Mouse (Mus musculus): ENCODE measurements around the gene Tmem221. TPM values are rescaled to one million over a fixed set of nuclear protein-coding genes. Genes with fewer than 3 reads are reported as not detected.

Tmem221 gene
- 0.13 TPM in 1 of 2 replicates, not detected in the other for polyA plus RNA-seq (2015; fragmentation: Nextera tagmentation; extraction: Ambion mirVana)

DNA sequence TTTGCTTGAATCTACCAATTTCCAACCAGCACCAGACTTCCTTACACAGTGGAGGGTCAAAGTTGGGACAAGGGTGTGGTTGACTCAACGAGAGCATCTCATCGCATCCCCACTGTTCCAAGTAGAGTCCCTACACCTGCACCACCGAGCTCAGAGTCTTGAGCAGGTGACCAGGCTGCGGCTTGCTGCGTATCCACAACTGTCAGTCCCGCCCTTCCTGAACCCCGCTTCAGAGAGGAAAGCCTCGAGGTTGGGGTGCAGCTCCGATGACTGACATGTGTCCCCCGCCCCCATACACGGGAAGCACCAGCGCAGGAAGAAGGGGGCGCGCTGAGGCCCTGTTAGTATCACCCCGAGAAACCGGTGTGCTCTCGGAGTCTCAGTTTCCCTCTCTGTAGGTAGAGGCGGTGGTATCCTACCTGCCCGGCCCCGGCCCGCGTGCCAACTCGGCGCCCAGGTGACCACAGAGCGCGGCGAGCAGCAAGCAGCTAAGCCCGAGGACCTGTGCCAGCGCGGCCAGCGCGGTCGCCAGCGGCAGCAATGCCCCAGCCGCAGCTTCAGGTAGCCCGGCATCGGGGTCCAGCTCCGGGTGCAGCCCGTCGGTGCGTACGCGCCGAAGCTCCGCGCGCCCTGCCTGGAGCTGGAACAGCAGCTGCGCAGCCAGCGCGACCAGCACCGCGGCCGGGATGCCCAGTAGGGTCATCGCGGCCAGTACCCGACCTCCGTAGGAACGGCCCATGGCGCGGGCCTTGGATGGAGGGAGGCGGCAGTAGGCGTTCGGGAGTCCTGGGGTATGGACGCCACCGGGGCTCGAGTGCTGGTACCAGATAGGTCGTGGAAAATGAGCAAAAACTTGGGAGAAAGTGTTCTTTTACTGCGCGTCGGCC, at the start of gene Tmem221:
Gene Tmem221, minus strand, starts transcription at position 801 of the 887 bp plus-strand sequence.
- Histone ChIP-seq H3K4me2 (peak within 1 kb of the TSS; percentile 34), H3K36me3 (replicated peaks) (no peaks in the 10 kb centered on the region), H3K4me1 (peaks cover 18% of the 10 kb centered on the region), H3K27me3 (replicated peaks) (peaks cover 70% of the 10 kb centered on the region), H3K27ac (no peak within 1 kb of the TSS), H3K4me3 (peak within 1 kb of the TSS; percentile 20), H3K9me3 (no peaks in the 10 kb centered on the region), H3K9ac (0 out of 2 replicates have a peak within 1 kb of the TSS, but pooled peaks have one; percentile 5)
- 4% methylated on average over 69 of the region's 70 CpGs for WGBS
- no peak for ATAC-seq (replicated peaks)

DNA sequence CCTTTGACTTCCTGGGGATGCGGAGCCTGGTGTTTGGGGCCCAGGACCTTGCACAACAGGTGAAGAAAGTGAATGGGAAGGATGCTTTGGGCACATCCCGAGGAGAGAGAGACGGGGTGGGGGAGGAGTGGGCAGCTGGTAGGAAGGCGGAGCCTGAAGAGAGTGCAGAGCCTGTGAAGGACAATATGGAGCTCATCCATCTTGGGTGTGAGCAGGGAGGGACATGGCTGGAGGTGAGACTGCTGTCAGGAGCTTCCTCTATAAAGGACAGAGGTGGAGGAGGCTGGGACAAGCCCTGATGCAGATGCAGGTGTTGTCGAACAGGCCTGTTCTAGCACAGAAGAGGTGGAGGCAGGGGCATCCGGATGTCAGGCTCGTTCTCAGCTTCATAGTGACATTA, 45.4 kb upstream of the Tmem221 start:
- Histone ChIP-seq H3K4me1 (peaks cover 17% of the 10 kb centered on the region), H3K27me3 (replicated peaks) (peaks cover 44% of the 10 kb centered on the region), H3K4me3 (no peak overlapping the region), H3K36me3 (replicated peaks) (no peaks in the 10 kb centered on the region), H3K9ac (no peak overlapping the region), H3K9me3 (no peaks in the 10 kb centered on the region), H3K4me2 (no peak overlapping the region), H3K27ac (no peak overlapping the region)
- 64% methylated on average over 7 of the region's 7 CpGs for WGBS
- ATAC-seq (replicated peaks): no peak

DNA sequence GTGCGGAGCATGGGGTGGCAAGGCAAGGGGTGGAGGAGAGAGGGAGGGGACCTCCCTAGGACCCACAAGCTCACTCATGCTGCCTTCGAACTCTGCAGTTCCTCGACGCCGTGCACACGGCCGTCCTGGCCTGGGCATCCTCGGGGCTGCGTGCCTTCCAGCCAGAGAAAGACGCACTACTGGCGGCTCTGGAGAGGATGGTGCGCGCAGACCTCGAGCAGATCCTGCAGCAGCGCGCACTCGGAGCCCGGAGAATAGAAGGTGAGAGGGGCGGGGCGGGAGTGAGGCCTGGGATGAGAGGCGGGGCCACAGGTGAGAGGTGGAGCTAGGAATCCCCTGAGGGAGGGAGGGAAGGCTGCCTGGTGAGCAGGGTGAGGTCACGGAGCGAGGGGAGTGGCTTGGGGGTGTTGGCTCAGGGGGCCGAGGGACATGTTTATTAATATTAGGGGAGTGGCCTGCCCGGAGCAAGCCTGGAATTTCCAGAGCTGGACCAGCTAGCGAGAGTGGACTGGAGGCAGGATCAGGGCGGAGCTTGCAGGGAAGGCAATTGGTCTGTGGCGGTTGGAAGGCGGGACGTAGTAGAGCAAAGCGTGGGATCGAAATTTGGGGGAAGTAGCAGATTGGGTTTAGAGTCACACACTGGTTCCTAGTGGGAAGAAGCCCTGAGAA, 44.1 kb upstream of the Tmem221 start:
- Histone ChIP-seq H3K4me2 (peak overlapping the region; percentile 43), H3K9ac (peak overlapping the region; percentile 13; the same call in 1 of the 2 replicates), H3K4me1 (peaks cover 17% of the 10 kb centered on the region), H3K27ac (peak overlapping the region; percentile 2; the same call in 1 of the 2 replicates), H3K36me3 (replicated peaks) (no peaks in the 10 kb centered on the region), H3K9me3 (no peaks in the 10 kb centered on the region), H3K4me3 (peak overlapping the region; percentile 37), H3K27me3 (replicated peaks) (peaks cover 44% of the 10 kb centered on the region)
- WGBS: 1% methylated on average over 32 of the region's 32 CpGs
- ATAC-seq (replicated peaks): peak; percentile 72

DNA sequence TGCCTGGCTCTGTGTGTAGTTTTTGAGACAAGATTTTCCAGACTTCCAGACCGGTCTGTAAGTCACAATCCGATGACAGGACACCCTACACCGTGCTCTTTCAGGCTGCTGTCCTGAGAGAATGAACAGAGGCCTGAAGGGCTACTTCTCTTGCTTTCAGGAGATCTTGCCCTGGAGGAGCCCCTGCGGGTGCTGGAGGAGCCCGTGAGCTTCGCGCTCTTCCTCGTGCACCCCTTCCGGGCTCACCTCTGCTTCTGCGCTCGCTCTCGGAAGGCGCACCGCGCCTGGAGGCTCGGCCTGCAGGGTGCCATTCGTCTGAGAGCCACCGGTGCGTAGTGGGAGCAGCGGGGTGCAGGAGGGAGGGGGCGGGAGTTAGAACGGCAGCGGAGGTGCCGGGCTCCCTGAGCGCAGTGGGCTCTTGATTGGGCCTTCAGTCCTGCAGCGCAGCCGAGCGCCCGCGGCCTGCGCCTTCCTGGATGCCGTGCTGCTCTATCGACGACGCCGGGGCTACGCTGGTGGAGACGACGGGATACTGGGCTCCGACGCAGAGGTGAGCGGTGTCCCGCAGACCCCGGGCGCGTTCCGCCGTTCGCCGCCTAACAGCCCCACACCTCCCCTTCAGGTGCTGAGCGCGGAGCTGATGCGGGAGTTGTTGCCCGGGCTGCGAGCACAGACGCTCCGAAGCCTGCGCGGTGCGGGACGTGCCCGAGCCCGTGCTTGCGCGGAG, 43.4 kb upstream of the Tmem221 start:
- Histone ChIP-seq H3K9me3 (no peaks in the 10 kb centered on the region), H3K27me3 (replicated peaks) (peaks cover 44% of the 10 kb centered on the region), H3K9ac (peak overlapping the region; percentile 13; the same call in 1 of the 2 replicates), H3K27ac (peak overlapping the region; percentile 2; the same call in 1 of the 2 replicates), H3K36me3 (replicated peaks) (no peaks in the 10 kb centered on the region), H3K4me2 (peak overlapping the region; percentile 43), H3K4me3 (peak overlapping the region; percentile 37), H3K4me1 (peaks cover 17% of the 10 kb centered on the region)
- ATAC-seq (replicated peaks): peak; percentile 69
- WGBS: 3% methylated on average over 64 of the region's 65 CpGs

DNA sequence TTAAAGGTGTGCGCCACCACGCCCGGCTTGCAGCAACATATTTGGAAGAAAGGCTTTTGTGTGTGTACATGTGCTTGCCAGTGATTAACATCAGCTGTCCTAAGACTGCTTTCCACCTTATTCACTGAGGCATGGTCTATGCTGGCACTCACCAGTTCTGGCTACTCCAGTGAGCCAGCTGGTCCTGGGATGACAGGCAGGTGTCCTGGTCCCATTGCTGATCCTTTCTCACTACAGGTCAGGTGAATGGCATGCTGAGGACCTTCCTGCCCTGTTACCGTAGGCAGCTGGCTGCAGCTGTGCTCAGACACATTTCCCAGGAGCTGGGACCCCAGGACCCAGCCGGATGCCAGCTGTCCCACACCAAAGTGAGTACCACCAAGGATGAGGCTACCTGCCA, 40.2 kb upstream of the Tmem221 start:
- peaks cover 28% of the 10 kb centered on the region for H3K4me1 ChIP-seq
- no peak overlapping the region for H3K27ac ChIP-seq
- H3K9ac ChIP-seq: no peak overlapping the region
- H3K9me3 ChIP-seq: no peaks in the 10 kb centered on the region
- no peak overlapping the region for H3K4me2 ChIP-seq
- ATAC-seq (replicated peaks): no peak
- H3K27me3 ChIP-seq (replicated peaks): peaks cover 39% of the 10 kb centered on the region
- no peak overlapping the region for H3K4me3 ChIP-seq
- 94% methylated on average over 5 of the region's 5 CpGs for WGBS
- no peaks in the 10 kb centered on the region for H3K36me3 ChIP-seq (replicated peaks)

DNA sequence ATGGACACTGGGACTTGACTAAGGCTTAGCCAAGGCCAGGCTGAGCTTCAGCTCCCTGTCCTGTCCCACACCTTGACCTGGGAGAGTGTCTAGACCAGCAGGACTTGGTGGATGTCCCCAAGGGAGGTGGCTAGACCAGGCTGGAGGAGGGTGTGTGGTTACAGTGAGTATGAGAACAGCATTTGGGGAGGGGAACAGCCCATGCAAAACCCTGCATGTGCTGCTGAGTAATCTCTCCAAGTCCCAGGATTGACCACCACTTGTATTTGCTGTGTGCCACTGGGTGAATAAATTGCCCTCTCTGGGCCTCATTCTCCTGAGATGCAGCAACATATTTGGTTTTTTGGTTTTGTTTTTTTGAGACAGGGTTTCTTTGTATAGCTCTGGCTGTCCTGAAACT, 39.7 kb upstream of the Tmem221 start:
- no peaks in the 10 kb centered on the region for H3K9me3 ChIP-seq
- peaks cover 31% of the 10 kb centered on the region for H3K4me1 ChIP-seq
- no peak for ATAC-seq (replicated peaks)
- H3K9ac ChIP-seq: no peak overlapping the region
- H3K4me3 ChIP-seq: no peak overlapping the region
- H3K27ac ChIP-seq: no peak overlapping the region
- no peak overlapping the region for H3K4me2 ChIP-seq
- peaks cover 35% of the 10 kb centered on the region for H3K27me3 ChIP-seq (replicated peaks)
- H3K36me3 ChIP-seq (replicated peaks): no peaks in the 10 kb centered on the region

DNA sequence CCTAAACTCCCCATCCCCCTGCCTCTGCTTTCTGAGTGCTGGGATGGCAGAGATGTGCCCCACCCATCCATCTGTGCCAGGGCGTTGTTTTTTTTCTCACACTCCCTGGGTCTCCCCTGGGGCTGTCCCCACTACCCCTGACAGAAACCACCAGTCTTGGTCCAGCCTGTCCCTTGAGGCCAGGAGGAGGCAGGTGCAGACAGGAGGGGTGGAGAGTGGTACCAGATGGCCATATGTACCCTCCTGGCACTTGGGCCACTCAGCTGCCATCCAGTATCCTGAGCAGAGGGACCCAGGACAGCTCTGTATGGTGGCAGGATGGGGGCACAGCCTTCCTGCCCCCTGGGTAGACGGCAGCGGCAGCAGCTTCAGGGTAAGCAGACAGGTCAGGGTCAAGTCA, 38.8 kb upstream of the Tmem221 start, which contains the start of gene Fam129c:
Gene Fam129c, plus strand, starts transcription at position 198 of the 400 bp plus-strand sequence.
- peaks cover 26% of the 10 kb centered on the region for H3K27me3 ChIP-seq (replicated peaks)
- H3K4me2 ChIP-seq: no peak within 1 kb of the TSS
- H3K36me3 ChIP-seq (replicated peaks): no peaks in the 10 kb centered on the region
- H3K9ac ChIP-seq: no peak within 1 kb of the TSS
- H3K4me3 ChIP-seq: no peak within 1 kb of the TSS
- H3K27ac ChIP-seq: no peak within 1 kb of the TSS
- peaks cover 31% of the 10 kb centered on the region for H3K4me1 ChIP-seq
- H3K9me3 ChIP-seq: no peaks in the 10 kb centered on the region
- no peak for ATAC-seq (replicated peaks)
- 83% methylated on average over 3 of the region's 3 CpGs for WGBS

DNA sequence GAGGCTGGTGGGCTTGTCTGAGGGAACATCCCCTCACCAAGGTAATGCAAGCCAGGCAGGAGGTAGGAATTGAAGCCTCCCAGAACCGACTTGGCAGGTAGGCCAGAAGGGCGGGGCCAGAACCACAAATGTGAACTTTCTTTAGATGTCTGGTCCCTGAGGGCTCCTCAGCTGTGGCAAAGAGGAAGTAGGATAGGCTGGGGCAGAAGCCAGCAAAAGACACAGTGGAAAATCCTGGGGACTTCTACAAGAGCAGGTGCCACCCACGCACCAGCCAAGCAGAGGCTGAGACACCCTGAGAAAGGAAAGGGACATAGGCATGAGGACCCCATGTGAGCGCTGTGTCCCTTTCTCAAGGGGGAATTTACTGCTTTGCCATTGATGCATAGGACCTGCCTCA, 38.1 kb upstream of the Tmem221 start:
- Histone ChIP-seq H3K4me1 (peaks cover 25% of the 10 kb centered on the region), H3K4me2 (no peak overlapping the region), H3K9me3 (no peaks in the 10 kb centered on the region), H3K36me3 (replicated peaks) (no peaks in the 10 kb centered on the region), H3K4me3 (no peak overlapping the region), H3K27ac (no peak overlapping the region), H3K9ac (no peak overlapping the region), H3K27me3 (replicated peaks) (peaks cover 19% of the 10 kb centered on the region)
- no peak for ATAC-seq (replicated peaks)
- WGBS: 81% methylated on average over 4 of the region's 4 CpGs

DNA sequence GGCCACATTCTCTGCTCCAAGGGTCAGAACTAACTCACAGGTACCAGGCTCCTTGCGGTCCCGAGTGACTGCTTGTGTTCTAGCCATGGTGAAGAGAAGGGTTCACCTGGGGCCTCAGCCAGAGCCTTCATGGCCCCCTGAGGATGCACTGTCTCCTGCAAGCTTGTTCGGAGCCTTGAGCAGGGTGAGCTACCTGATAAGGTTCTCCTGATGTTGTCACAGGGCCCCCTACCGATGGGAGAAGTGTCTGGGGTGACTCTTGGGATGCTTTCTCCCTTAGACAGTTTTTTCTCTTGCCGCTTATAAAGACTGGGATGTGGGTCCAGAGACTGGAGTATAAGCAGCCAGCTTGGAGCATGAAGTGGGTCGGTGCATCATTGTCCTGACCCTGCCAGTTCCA, 37.7 kb upstream of the Tmem221 start:
- no peak for ATAC-seq (replicated peaks)
- Histone ChIP-seq H3K27me3 (replicated peaks) (peaks cover 15% of the 10 kb centered on the region), H3K4me1 (peaks cover 25% of the 10 kb centered on the region), H3K9me3 (no peaks in the 10 kb centered on the region), H3K36me3 (replicated peaks) (no peaks in the 10 kb centered on the region), H3K27ac (no peak overlapping the region), H3K9ac (no peak overlapping the region), H3K4me3 (no peak overlapping the region), H3K4me2 (no peak overlapping the region)
- WGBS: 62% methylated on average over 6 of the region's 6 CpGs

DNA sequence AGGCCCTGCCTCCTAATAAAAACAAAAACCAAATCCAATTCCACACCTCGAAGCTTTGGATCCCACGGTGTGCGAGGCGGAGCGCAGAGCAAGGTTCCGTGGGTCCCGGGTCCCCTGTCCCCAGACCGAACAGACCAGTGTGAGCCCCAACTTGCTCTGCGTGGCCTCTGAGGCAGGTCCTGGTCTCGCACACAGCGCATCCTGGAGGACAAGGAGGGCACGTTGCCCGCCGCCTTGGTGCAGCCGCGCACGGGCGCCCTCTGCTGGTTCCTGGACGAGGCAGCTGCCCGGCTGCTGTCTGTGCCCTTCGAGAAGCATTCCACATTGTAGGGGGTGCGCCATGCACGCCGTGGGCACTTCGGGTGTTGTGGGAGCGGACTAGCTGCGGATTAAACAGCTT, 37.2 kb upstream of the Tmem221 start:
- Histone ChIP-seq H3K9ac (peak overlapping the region; percentile 10; the same call in 1 of the 2 replicates), H3K27me3 (replicated peaks) (peaks cover 12% of the 10 kb centered on the region), H3K4me3 (no peak overlapping the region), H3K9me3 (no peaks in the 10 kb centered on the region), H3K27ac (no peak overlapping the region), H3K36me3 (replicated peaks) (no peaks in the 10 kb centered on the region), H3K4me1 (peaks cover 31% of the 10 kb centered on the region), H3K4me2 (peak overlapping the region; percentile 20; the same call in 1 of the 2 replicates)
- WGBS: 8% methylated on average over 27 of the region's 27 CpGs
- ATAC-seq (replicated peaks): no peak

DNA sequence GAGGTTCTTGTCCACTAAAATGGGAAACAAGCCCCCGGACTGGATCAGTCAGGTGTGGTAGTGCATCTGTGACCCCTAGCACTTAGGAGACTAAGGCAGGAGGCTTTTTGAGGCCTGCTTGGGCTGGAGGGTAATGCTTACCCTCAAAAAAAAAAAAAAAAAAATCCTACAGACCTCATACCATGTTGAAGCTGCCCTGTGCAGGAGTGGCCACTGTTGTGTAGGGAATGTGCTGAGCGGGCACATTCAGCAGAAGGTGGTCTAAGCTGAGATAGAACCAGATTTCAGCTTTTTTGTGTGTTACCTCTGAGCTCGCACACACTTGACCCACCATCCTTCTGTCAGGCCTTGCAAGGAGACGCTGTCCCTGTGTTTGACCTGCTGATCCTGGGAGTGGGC, 35.7 kb upstream of the Tmem221 start:
- Histone ChIP-seq H3K27ac (no peak overlapping the region), H3K9me3 (no peaks in the 10 kb centered on the region), H3K27me3 (replicated peaks) (no peaks in the 10 kb centered on the region), H3K4me3 (no peak overlapping the region), H3K36me3 (replicated peaks) (no peaks in the 10 kb centered on the region), H3K4me1 (peaks cover 36% of the 10 kb centered on the region), H3K9ac (no peak overlapping the region), H3K4me2 (no peak overlapping the region)
- ATAC-seq (replicated peaks): no peak
- WGBS: 92% methylated on average over 4 of the region's 4 CpGs

All from midbrain, embryonic 15.5 days (tissue).